Mouse (Mus musculus) embryonic facial prominence, embryonic 14.5 days (tissue): Measurements from ENCODE around the gene Pcyox1. TPM values are rescaled to one million over a fixed set of nuclear protein-coding genes. Genes with fewer than 3 reads are reported as not detected.
A peak's percentile ranks its signal among the peaks of the same experiment; 100 is the strongest.
"Not testable (repeated sequence)": the region's sequence is repeated elsewhere in the genome, so short reads cannot be mapped to it uniquely, and the experiment has no call there.

Source experiments
- ATAC-seq: fragments of 200-750 bp; cut with Nextera tagmentation; 2 replicates; pipeline ENCODE4 v1.8.0; 2017; ENCODE audit warnings: low read depth, moderate number of reproducible peaks, moderate TSS enrichment
- DNase-seq: peaks from one replicate; pipeline ENCODE4 v3.0.0-alpha.2; 2015; ENCODE audit warnings: low spot score
- H3K27ac ChIP-seq: fragments of 300-500 bp; sonication (generic); replicated peaks from 2 replicates; pipeline ENCODE4 v1.5.1; 2014; ENCODE audit warnings: low read depth, mild to moderate bottlenecking, low read length, moderate library complexity
- H3K27me3 ChIP-seq: fragments of 300-500 bp; sonication (generic); replicated peaks from 2 replicates; pipeline ENCODE4 v1.6.1; 2014; ENCODE audit warnings: low read length; ENCODE audit not compliant: control insufficient read depth, insufficient read depth
- H3K36me3 ChIP-seq: fragments of 300-500 bp; sonication (generic); 2 replicates; pipeline ENCODE4 v1.6.1; 2014; ENCODE audit warnings: low read length, mixed read lengths; ENCODE audit not compliant: control insufficient read depth, insufficient read depth
- H3K4me1 ChIP-seq: fragments of 300-500 bp; sonication (generic); 2 replicates; pipeline ENCODE4 v1.6.1; 2014; ENCODE audit warnings: antibody characterized with exemption, low read length; ENCODE audit not compliant: control insufficient read depth, insufficient read depth
- H3K4me2 ChIP-seq: fragments of 300-500 bp; sonication (generic); 2 replicates; pipeline ENCODE4 v1.6.1; 2014; ENCODE audit warnings: low read depth, mild to moderate bottlenecking, low read length, moderate library complexity, mixed read lengths
- H3K4me3 ChIP-seq: fragments of 300-500 bp; sonication (generic); 2 replicates; pipeline ENCODE4 v1.5.1; 2014; ENCODE audit warnings: low read depth, mild to moderate bottlenecking, low read length
- H3K9ac ChIP-seq: fragments of 300-500 bp; sonication (generic); 2 replicates; pipeline ENCODE4 v1.6.1; 2014; ENCODE audit warnings: low read depth, mild to moderate bottlenecking, low read length, moderate library complexity, mixed read lengths
- H3K9me3 ChIP-seq: fragments of 300-500 bp; sonication (generic); 2 replicates; pipeline ENCODE4 v1.6.1; 2016; ENCODE audit warnings: low read length; ENCODE audit not compliant: control insufficient read depth
- WGBS: fragments of 180-500 bp; shearing (Covaris S2); extraction: QIAGEN DNeasy Blood & Tissue Kit; methylation state at CpG from one replicate; pipeline ENCODE4 v1.1.7; 2014; 5-methylcytosine and 5-hydroxymethylcytosine counted together
- polyA plus RNA-seq: library from polyadenylated mRNA; unstranded; fragments of >200 nt; fragmentation: Nextera tagmentation; extraction: Ambion mirVana; gene quantifications from 2 replicates; pipeline ENCODE4 v1.2.1, GENCODE M21; 2014

The Pcyox1 gene
- polyA plus RNA-seq, 1 experiment from 2014 or later, result 80.5 TPM

GRCm38 (mm10) chr6:86346063-86346462 is 50.9 kb downstream of the Pcyox1 start:
- Histone ChIP-seq H3K4me1 (0 out of 2 replicates have a peak, but pooled peaks cover 4% of the 10 kb centered on the region), H3K36me3 (no peaks in the 10 kb centered on the region), H3K27me3 (no peaks in the 10 kb centered on the region), H3K4me2 (no peak overlapping the region), H3K27ac (no peak overlapping the region), H3K9me3 (no peaks in the 10 kb centered on the region), H3K9ac (no peak overlapping the region), H3K4me3 (no peak overlapping the region)
- DNase-seq, result no peak
- 55% methylated on average over 2 of the region's 2 CpGs for WGBS
- no peak for ATAC-seq

GRCm38 (mm10) chr6:86343656-86344055 is 53.3 kb downstream of the Pcyox1 start:
- H3K4me2 ChIP-seq, result peak overlapping the region; percentile 33; the same call in 1 of the 2 replicates

DNA sequence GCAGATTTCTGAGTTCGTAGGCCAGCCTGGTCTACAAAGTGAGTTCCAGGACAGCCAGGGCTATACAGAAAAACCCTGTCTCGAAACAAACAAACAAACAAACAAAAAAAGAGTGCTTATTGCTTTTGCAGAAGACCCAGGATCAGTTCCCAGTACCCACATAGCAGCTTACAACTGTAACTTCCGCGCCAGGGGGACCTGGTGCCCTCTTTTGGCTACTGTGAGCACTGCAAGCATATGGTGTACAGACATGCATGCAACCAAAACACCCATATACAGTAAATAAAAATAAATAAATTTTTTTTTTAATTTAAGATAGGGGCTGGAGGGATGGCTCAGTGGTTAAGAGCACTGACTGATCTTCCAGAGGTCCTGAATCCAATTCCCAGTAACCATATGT is 60.6 kb downstream of the Pcyox1 start:
- not testable (repeated sequence) for H3K4me3 ChIP-seq, H3K4me2 ChIP-seq, H3K27ac ChIP-seq, DNase-seq, H3K4me1 ChIP-seq, ATAC-seq, H3K9me3 ChIP-seq, H3K9ac ChIP-seq, H3K36me3 ChIP-seq, H3K27me3 ChIP-seq
- WGBS, result 93% methylated on average over 4 of the region's 4 CpGs

More at GRCm38 (mm10) chr6:86343656-86344055, 53.3 kb downstream of the Pcyox1 start:
- H3K4me3 ChIP-seq, result no peak overlapping the region
- H3K27ac ChIP-seq, result no peak overlapping the region
- no peak overlapping the region for H3K9ac ChIP-seq
- 0 out of 2 replicates have a peak, but pooled peaks cover 4% of the 10 kb centered on the region for H3K4me1 ChIP-seq
- 20% methylated on average over 7 of the region's 7 CpGs for WGBS
- H3K9me3 ChIP-seq, result no peaks in the 10 kb centered on the region
- H3K27me3 ChIP-seq, result no peaks in the 10 kb centered on the region
- ATAC-seq, result no peak
- H3K36me3 ChIP-seq, result no peaks in the 10 kb centered on the region
- DNase-seq, result no peak

Other genes with a start within 250 kb of the Pcyox1 start
- gene Tgfa, start 201.9 kb downstream of the Pcyox1 start, polyA plus RNA-seq, result 4.5 and 5.2 TPM in 2 replicates
- 118 and 124 TPM in 2 replicates for gene Fam136a, start 31.5 kb downstream of the Pcyox1 start, polyA plus RNA-seq
- gene Snrpg, start 25.9 kb downstream of the Pcyox1 start, polyA plus RNA-seq, result 561 and 600 TPM in 2 replicates
- gene Tia1, start 7.1 kb upstream of the Pcyox1 start, polyA plus RNA-seq, result 130 and 160 TPM in 2 replicates
- not detected in 2 replicates for gene Gm44790, start 29.5 kb upstream of the Pcyox1 start, polyA plus RNA-seq
- gene C87436, start 41.2 kb upstream of the Pcyox1 start, polyA plus RNA-seq, result 22.7 and 23.9 TPM in 2 replicates
- gene Pcbp1, start 129.2 kb upstream of the Pcyox1 start, polyA plus RNA-seq, result 397 and 402 TPM in 2 replicates
- 37.1 and 74.1 TPM in 2 replicates for gene Asprv1, start 231.0 kb upstream of the Pcyox1 start, polyA plus RNA-seq